Mouse (Mus musculus) erythroblast, embryonic 14.5 days (primary cell): ENCODE measurements around the gene Agl. TPM values are rescaled to one million over a fixed set of nuclear protein-coding genes. Genes with fewer than 3 reads are reported as not detected.
"Not testable (repeated sequence)": the region's sequence is repeated elsewhere in the genome, so short reads cannot be mapped to it uniquely, and the experiment has no call there.

Experiments
- H3K27me3 ChIP-seq: 2 replicates; pipeline ENCODE4 v1.6.1; 2012; ENCODE audit warnings: inconsistent platforms; ENCODE audit not compliant: control insufficient read depth
- H3K36me3 ChIP-seq: 2 replicates; pipeline ENCODE4 v1.6.1; 2012; ENCODE audit warnings: mild to moderate bottlenecking, inconsistent platforms; ENCODE audit not compliant: control insufficient read depth
- H3K4me1 ChIP-seq: 2 replicates; pipeline ENCODE4 v1.6.1; 2012; ENCODE audit warnings: inconsistent platforms; ENCODE audit not compliant: control insufficient read depth
- H3K4me3 ChIP-seq: replicated peaks from 2 replicates; pipeline ENCODE3; 2012; ENCODE audit warnings: moderate library complexity, mild to moderate bottlenecking, inconsistent platforms
- H3K9me3 ChIP-seq: 2 replicates; pipeline ENCODE4 v1.6.1; 2012; ENCODE audit warnings: low read length, inconsistent platforms, mixed read lengths; ENCODE audit not compliant: control insufficient read depth
- GATA1 ChIP-seq: IDR thresholded peaks from 2 replicates; pipeline ENCODE4 v1.6.1; 2012; ENCODE audit warnings: low read length, inconsistent platforms, mixed read lengths
- TAL1 ChIP-seq: IDR thresholded peaks from 3 replicates; pipeline ENCODE4 v1.6.1; 2012; ENCODE audit warnings: low read length, inconsistent platforms, mixed read lengths
- polyA plus RNA-seq: library from polyadenylated mRNA; stranded (reverse); fragments of >175 nt; gene quantifications from 2 replicates; pipeline ENCODE4 v1.2.3, GENCODE M21; 2012

Agl gene
- polyA plus RNA-seq, 1 experiment: not detected

DNA sequence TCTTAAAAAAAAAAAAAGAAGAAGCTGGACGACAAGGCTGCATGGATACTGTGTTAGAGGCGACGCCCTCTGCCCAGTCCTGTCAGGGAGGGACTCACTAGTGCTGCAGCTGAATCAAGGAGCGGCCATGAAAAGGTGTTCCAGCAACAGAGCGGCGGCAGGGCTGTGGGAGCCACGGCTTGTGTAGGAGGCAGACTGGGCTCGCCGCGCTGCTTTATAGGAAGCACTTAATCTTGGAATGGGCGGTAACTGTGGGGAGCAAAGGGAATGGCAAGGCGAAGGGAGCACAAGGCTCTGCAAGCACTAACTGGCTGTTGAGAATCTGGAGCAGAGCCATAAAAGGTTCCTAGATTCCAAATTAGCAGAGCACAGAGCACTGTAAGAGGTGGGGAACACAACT, 34.1 kb downstream of the Agl start:
- Histone ChIP-seq H3K27me3 (no peaks in the 10 kb centered on the region), H3K36me3 (peaks cover 34% of the 10 kb centered on the region), H3K9me3 (no peaks in the 10 kb centered on the region), H3K4me1 (peaks cover 8% of the 10 kb centered on the region), H3K4me3 (no peak overlapping the region)
- no peak for TF ChIP-seq GATA1

DNA sequence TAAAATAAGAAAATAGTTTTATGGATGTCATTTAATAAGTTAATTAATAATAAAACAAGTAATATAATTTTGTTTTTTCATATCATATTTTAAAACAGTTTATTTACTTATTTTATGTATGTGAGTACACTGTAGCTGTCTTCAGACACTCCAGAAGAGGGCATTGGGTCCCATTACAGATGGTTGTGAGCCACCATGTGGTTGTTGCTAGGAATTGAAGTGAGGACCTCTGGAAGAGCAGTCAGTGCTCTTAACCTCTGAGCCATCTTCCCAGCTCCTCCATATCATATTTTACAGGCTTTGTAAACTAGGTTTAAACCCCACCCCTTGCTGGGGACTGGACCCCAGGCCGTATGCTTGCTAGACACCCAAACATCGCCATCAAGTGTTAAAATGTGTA, 36.4 kb downstream of the Agl start:
- no peaks in the 10 kb centered on the region for H3K9me3 ChIP-seq
- TF ChIP-seq GATA1 (no peak), TAL1 (no peak)
- no peak overlapping the region for H3K4me3 ChIP-seq
- peaks cover 2% of the 10 kb centered on the region for H3K4me1 ChIP-seq
- peaks cover 26% of the 10 kb centered on the region for H3K36me3 ChIP-seq
- H3K27me3 ChIP-seq: no peaks in the 10 kb centered on the region

DNA sequence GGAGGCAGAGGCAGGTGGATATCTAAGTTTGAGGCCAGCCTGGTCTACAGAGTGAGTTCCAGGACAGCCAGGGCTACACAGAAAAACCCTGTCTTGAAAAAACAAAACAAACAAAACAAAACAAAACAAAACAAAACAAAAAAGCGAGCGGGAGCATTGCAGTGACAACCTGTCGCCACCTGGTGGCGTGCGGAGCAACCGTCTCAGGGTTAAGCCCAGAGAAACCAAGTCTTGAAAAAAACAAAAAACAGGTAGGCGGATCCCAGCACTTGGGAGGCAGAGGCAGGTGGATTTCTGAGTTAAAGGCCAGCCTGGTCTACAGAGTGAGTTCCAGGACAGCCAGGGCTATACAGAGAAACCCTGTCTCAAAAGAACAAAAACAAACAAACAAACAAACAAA, 41.0 kb downstream of the Agl start:
- not testable (repeated sequence) for H3K4me1 ChIP-seq, H3K9me3 ChIP-seq, H3K27me3 ChIP-seq, H3K4me3 ChIP-seq
- peaks cover 12% of the 10 kb centered on the region for H3K36me3 ChIP-seq

DNA sequence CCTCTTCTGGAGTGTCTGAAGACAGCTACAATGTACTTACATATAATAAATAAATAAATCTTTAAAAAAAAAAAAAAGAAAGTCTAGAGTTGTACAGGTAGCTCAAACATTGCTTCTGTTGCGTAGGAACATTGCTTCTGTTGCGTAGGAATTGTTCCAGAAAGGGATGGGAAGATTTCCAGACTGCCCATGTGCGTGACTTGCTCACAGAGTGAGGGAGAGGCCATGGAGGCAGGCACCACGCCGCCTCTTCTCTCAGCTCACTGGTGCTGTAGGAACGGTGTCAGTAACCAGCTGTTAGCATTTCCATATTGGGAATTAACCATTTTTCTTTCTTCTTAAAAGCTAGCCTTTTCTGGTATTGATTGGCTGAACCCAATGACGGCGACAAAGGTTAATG, 55.1 kb downstream of the Agl start:
- Histone ChIP-seq H3K4me1 (peaks cover 1% of the 10 kb centered on the region; the same call in 1 of the 2 replicates), H3K9me3 (no peaks in the 10 kb centered on the region), H3K4me3 (no peak overlapping the region), H3K36me3 (peaks cover 22% of the 10 kb centered on the region), H3K27me3 (no peaks in the 10 kb centered on the region)
- TF ChIP-seq TAL1 (no peak), GATA1 (no peak)

DNA sequence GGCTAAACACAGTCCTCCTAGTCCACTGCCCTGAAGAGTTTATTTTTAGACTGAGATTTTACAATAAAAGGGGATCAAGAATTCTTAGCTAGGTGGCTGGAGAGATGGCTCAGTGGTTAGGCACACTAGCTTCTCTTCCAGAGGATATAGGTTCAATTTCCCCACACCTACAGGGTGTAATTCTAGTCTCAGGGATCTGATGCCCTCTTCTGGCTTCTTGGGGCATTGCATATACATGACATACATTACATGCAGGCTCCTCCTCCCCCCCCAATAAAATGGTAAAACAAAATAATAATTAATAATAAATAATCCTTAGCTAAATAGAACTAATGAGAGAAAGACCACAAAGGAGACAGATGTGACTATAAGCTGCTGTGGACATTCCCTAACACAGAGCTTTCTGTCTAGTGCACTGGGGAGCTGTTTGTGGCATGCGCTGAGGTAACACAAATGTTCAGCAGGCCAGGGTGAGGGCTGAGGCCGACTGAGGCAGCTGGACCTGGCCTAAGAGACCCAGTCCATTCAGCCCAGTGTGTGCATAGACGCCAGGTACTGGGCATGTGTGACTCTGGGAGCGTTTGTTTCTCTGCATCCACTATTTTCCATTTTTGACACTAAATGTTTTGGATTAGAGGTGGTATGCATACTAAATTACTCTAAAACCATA, 56.6 kb downstream of the Agl start:
- peaks cover 1% of the 10 kb centered on the region; the same call in 1 of the 2 replicates for H3K4me1 ChIP-seq
- H3K36me3 ChIP-seq: peaks cover 13% of the 10 kb centered on the region
- H3K9me3 ChIP-seq: no peaks in the 10 kb centered on the region
- H3K4me3 ChIP-seq: no peak overlapping the region
- TF ChIP-seq TAL1 (no peak), GATA1 (no peak)
- no peaks in the 10 kb centered on the region for H3K27me3 ChIP-seq

DNA sequence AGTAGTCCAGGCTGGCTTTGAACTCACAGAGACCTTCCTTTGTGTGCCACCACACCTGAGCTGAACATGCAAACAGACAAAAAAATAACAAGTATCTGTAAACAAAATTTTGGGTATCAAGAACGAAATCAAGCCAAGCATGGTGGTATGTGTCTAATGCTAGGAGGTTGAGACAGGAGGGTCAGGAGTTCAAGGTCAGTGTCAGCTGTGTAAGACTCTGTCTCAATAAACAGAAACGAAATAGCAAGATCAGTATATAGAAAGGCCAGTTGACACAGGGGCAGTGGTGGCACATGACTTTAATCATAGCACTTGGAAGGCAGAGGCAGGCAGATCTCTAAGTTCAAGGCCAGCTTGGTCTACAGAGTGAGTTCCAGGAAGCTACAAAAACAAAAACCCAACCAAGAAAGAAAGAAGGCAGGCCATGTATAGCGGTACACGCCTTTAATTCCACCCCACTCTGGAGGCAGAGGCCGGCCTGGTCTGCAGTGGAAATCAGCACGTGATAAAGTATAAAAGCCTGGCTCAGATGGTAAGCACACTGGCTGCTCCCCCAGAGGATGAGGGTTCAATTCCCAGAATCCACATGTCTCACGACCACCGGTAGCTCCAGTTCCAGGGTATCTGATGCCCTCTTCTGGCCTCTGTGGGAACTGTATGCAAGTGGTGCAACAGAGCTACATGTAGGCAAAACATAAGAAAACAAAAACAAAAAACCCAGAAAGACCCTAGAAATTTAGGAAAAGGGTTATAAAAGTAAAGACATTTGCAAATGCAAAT, 59.4 kb downstream of the Agl start:
- peaks cover 1% of the 10 kb centered on the region; the same call in 1 of the 2 replicates for H3K4me1 ChIP-seq
- no peaks in the 10 kb centered on the region for H3K27me3 ChIP-seq
- H3K36me3 ChIP-seq: peaks cover 13% of the 10 kb centered on the region
- TF ChIP-seq GATA1: no peak
- no peak for TF ChIP-seq TAL1
- no peak overlapping the region for H3K4me3 ChIP-seq
- H3K9me3 ChIP-seq: no peaks in the 10 kb centered on the region

DNA sequence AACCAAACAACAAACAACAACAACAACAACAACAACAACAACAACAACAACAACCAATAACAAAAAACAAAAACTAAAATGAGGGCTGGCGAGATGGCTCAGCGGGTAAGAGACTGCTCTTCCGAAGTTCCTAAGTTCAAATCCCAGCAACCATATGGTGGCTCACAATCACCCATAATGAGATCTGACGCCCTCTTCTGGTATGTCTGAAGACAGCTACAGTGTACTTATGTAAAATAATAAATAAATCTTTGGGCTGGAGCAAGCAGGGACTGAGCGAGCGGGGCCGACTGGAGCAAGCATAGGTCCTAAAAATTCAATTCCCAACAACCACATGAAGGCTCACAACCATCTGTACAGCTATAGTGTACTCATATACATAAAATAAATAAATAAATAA, 60.3 kb downstream of the Agl start:
- H3K4me1 ChIP-seq, H3K27me3 ChIP-seq, H3K9me3 ChIP-seq, H3K4me3 ChIP-seq: not testable (repeated sequence)
- peaks cover 13% of the 10 kb centered on the region for H3K36me3 ChIP-seq

DNA sequence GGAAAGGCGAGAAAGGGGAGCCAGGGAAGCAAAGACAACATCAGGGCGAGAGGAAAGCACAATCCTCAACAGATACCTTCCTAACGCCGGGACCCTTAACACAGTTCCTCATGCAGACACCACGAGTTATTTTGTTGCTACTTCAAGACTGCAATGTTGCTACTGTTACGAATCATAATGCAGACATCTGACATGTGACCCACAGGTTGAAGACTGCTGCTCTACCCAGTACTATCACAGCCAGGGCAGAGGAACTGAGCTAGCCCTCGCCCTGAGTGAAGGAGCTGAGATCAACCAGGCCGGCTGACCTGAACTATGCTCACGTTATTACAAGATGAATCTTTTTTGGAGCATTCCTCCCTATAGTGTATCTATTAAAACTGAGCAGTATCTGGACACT, 67.0 kb downstream of the Agl start:
- no peaks in the 10 kb centered on the region for H3K4me1 ChIP-seq
- no peak overlapping the region for H3K4me3 ChIP-seq
- no peaks in the 10 kb centered on the region for H3K9me3 ChIP-seq
- TF ChIP-seq TAL1 (no peak), GATA1 (no peak)
- H3K36me3 ChIP-seq: no peaks in the 10 kb centered on the region; the same call in none of the 2 replicates
- H3K27me3 ChIP-seq: no peaks in the 10 kb centered on the region

DNA sequence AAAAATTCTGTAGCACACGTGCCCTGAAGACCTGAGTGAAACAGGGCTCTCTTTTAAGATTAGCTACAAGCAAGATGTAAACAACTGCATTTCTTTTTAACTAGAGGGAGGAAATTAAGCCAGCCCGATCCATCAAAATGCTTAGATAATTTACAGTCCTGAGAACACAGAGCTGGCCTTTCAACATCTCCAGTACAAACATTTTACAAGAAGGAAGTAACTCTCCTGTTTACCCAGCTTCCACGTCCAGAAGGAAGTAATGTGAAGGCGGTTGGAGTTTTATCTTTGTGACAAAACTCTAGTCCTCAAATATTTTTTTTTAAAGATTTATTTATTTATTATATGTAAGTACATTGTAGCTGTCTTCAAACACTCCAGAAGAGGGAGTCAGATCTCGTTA, 67.9 kb downstream of the Agl start:
- Histone ChIP-seq H3K4me3 (no peak overlapping the region), H3K27me3 (no peaks in the 10 kb centered on the region), H3K4me1 (no peaks in the 10 kb centered on the region), H3K9me3 (no peaks in the 10 kb centered on the region), H3K36me3 (no peaks in the 10 kb centered on the region; the same call in none of the 2 replicates)
- TF ChIP-seq TAL1: no peak

DNA sequence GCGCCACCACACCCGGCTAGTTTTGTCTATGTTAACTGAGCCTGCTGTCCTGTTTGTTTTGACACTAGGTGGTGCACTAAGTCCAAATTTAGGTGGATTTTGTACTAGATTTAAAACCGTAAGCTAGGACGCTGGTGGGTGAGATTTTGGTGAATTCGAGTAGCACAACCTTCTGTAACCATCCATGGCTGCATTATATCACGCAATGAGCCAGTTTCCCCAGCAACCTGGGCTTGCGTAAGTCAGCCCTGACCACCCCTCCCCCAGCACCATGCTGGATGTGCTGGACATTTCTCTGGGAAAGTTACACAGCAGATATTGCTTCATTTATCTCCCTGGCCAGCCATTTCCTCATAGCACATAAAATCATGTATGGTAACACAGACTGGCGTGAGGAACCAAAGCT, 70.6 kb downstream of the Agl start:
- Histone ChIP-seq H3K36me3 (no peaks in the 10 kb centered on the region), H3K4me3 (no peak overlapping the region), H3K4me1 (no peaks in the 10 kb centered on the region), H3K9me3 (no peaks in the 10 kb centered on the region), H3K27me3 (no peaks in the 10 kb centered on the region)
- no peak for TF ChIP-seq GATA1
- no peak for TF ChIP-seq TAL1
